Mouse (Mus musculus) 3T3-L1 (cell line): ENCODE measurements around the gene Isy1.

ENCODE experiments used
- DNase-seq: peaks from one replicate; pipeline ENCODE4 v3.0.0-alpha.2; 2015; ENCODE audit warnings: low read depth, low spot score

Isy1 gene

GRCm38 (mm10) chr6:87850155-87850899 is 11.7 kb upstream of the Isy1 start:
- DNase-seq: peak; percentile 59

GRCm38 (mm10) chr6:87849780-87850154 is 11.2 kb upstream of the Isy1 start:
- peak; percentile 72 for DNase-seq

DNA sequence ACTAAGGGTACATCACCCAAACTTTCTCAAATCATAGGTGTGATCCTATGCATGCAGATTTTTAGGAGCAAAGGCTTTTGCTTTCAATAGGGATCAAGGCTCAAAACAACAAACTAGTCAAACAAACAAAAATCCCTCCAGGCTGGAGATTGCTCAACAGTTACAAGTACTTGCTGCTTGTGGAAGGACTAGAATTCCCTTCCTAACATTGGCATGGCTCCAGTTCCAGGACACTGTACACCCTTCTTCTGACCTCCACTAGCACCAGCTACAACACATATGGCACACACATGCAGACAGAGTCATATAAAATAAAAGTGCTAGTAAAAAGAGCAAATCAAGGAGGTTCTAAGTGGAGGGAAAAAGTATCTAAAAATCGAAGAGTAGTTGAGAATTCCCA is 8.2 kb upstream of the Isy1 start:
- peak; percentile 70 for DNase-seq

GRCm38 (mm10) chr6:87845031-87845695 is 6.6 kb upstream of the Isy1 start:
- no peak for DNase-seq

- peak; percentile 78 for DNase-seq
These were observed 3.7 kb upstream of the Isy1 start for GRCm38 (mm10) chr6:87842254-87842653.

DNA sequence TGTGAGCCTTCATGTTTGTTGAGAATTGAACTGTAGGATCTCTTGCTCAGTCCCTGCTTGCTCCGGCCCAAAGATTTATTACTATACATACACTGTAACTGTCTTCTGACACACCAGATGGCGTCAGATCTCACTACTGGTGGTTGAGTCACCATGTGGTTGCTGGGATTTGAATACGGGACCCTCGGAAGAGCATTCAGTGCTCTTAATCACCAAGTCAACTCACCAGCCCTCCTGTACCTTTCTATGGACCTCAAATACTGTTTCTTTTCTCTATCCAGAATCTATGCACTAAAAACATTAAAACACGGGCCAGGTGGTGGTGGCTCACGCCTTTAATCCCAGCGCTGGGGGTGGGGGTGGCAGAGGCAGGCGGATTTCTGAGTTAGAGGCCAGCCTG is 3.0 kb upstream of the Isy1 start:
- DNase-seq: peak; percentile 61

- DNase-seq: peak; percentile 32
These were observed 1.3 kb upstream of the Isy1 start for GRCm38 (mm10) chr6:87839797-87840341.

DNA sequence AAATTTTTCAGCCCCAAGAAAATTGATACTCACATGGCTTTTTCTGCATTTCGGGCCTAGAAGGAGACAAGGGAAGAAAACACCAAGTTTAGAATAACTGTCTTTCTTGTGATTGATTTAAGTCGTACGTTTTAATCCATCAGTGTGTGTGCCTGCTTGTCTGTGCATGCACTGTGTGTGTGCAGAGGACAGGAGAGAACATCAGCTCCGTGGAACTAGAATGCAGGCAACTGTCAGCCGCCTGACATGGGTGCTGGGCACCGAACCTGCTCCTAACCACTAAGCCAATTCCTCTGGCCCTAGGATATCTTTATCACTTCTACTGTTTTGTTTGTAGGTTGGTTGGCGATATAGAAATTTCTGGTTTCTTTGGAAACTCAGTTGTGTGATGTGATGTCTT is 2.9 kb downstream of the Isy1 start, which contains the start of gene Gm45140:
Gene Gm45140, minus strand, starts transcription at position 101 of the 400 bp plus-strand sequence.
- no peak for DNase-seq

DNA sequence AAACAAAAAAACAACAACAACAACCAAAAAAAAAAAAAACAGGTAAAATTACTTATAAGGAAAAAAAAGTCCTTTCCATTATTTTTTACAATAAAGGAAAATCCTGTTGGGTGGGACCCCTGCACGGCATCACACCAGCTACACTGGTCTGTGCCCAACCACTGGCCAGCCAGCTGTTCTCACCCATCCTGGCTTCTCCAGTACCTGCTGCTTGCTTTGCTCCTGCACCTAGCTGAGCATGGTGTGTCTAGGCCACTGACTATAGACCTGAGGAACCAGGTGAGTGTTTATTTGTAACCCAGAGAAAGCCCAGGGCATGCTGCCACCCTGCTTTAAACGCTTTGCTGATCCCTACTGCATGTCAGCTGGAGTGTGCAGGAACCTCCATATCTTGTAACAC is 18.2 kb downstream of the Isy1 start:
- DNase-seq: no peak

GRCm38 (mm10) chr6:87814486-87814885 is 24.1 kb downstream of the Isy1 start:
- no peak for DNase-seq

DNA sequence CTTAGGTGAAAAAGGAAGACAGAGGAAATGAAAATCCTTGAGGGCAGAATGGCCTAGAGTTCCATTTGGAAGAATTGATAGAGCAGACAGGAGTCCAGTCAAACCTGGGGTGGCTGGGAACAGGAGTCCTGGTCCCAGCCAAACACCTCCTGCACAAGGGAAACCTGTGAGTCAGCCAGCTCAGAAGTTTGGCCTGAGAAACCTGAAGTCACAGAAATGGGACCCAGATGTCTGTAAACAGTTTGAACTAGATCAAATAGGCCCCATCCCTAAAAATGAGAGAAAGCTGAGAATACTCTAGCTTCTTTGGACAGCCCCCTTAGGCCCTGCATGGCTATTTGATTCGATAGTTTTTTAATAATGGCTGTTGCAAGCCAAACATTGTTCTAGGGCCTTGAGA is 25.9 kb downstream of the Isy1 start:
- DNase-seq: peak; percentile 56

- peak; percentile 98 for DNase-seq
These were observed 26.8 kb downstream of the Isy1 start, which contains the start of gene Rab43 for GRCm38 (mm10) chr6:87811675-87812338. Rab43 (minus strand) TSS chr6:87812164.

GRCm38 (mm10) chr6:87810713-87811669 is 27.6 kb downstream of the Isy1 start:
- peak; percentile 83 for DNase-seq

- DNase-seq: no peak
These were observed 28.3 kb downstream of the Isy1 start for GRCm38 (mm10) chr6:87810311-87810710.

DNA sequence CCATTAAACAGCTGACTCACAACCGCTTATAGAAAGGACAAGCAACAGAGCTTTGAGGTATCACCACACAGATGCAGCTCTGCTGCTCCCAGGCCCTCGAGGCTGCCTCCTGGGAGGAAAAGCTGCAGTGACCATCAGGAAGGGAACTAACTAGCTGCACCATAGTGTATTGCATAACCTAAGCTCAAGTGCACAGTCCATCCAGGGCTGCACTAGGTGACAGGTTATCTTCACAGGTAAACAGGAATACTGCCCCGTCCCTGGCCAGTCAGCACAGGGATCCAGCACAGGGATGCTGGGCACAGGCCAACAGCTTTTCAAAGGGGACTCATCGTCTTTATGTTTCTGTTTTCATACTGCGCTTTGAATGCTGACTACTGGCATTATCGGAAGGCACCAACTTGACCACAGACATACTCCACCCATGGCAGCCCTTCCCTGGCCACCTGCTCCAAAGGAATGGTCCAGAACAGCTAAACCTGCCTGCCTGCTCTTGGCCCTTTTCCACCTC is 28.9 kb downstream of the Isy1 start:
- peak; percentile 24 for DNase-seq

DNA sequence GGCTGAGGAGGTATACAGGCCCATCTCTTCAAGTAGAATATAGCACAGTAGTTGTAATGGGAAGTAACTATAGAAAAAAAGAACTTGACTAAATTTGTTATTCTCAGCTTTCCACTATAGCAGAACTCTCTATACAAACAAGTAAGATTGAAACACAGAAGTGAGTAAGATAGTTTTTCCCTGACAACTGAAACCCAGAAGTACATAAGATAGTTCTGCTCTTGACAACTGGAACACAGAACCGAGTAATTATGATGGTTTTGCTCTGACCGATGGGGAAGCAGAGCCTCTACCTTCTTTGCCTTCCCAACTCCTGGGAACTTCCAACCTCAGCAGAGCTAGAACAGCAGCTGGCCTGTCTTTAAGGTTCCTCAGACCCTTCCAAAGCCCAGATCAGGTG is 29.5 kb downstream of the Isy1 start:
- DNase-seq: no peak

- DNase-seq: no peak
These were observed 30.1 kb downstream of the Isy1 start for GRCm38 (mm10) chr6:87808521-87808920.

DNA sequence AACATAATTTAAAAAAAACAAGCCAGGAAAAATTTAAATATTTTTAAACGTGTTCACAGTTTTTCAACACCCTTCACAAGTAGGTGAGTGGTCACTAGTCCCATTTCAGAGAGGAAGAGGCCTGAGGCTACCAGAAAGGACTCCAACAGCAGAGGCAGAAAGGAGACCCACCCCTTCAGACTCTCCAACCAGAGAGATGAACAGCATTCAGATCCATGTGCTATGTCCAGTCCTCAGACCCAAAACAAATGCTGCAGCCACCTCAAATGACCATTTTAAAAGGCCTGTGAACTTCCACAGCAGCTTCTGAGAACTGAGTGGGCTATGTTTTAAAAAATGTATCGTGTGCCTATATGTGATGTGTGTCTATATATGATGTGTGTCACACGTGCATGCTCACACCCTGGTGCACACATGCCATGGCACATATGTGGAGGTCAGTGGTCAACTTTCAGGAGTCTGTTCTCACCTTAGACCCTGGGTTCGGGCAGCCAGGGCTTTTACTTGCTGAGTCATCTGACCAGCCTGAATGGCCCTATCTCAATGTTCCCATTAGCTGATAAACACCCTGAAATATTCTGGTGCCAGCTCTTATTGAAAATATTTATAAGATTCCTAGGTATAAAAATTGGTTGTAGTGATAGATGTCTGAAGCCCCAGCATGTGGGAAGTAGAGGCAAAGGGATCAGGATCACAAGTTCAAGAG is 30.7 kb downstream of the Isy1 start:
- no peak for DNase-seq

DNA sequence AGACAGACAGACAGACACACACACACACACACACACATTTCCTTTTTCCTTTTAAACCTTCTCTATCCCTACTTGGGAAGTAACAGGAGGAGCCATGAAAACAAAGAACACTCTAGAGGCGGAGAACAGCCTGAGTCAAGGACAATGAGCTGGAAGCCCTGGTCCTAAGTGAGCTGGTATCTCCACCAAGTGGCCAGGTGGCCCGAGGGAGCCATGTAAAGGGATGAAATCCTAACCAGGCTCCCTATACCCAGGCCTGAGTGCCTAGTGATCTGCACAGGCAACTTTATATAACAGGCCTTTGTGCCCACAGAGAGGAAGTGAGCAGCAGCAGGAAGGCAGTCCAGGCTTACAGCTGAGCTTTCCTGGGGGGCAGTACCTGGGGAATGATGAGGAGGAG is 31.7 kb downstream of the Isy1 start:
- no peak for DNase-seq

DNA sequence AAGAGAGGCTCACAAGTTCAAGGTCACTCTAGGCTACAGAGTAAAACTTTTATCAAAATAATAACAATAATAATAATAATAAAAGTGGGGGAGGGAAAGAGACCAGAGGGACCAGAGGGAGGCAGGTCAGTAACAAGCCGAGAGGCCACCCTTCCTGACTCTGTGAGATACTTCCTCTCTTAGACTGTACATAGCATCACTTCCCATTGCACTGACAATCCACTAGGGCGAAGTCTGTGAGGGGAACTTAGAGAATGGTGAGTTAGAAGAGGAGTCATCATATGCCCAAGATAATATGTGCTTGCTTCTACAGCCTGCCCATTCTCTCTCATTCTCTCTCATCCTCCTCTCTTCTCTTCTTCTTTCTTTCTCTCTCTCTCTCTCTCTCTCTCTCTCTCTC is 32.6 kb downstream of the Isy1 start:
- DNase-seq: peak; percentile 33
